Mouse (Mus musculus) kidney, adult 8-10 months (tissue): Measurements from ENCODE around the gene Sptssa.

Experiments used
- DNase-seq, 2 experiments: peaks; one replicate each; pipeline ENCODE4 v3.0.0; 2022

The Sptssa gene

GRCm38 (mm10) chr12:54654741-54655140 lies 1.6 kb downstream of the Sptssa start:
- DNase-seq = no peak

- peak in 1 of 2 experiments; percentile 27 for DNase-seq
Measured at GRCm38 (mm10) chr12:54654141-54654540, 2.2 kb downstream of the Sptssa start.

- DNase-seq = peak; percentile 34 to 47
Measured at GRCm38 (mm10) chr12:54652346-54652745, 4.0 kb downstream of the Sptssa start.

GRCm38 (mm10) chr12:54651820-54652219 lies 4.6 kb downstream of the Sptssa start:
- DNase-seq = peak; percentile 15 to 49

GRCm38 (mm10) chr12:54651158-54651557 lies 5.2 kb downstream of the Sptssa start:
- DNase-seq = no peak

- DNase-seq = no peak
Measured at GRCm38 (mm10) chr12:54644947-54645346, 11.4 kb downstream of the Sptssa start.

- DNase-seq = no peak
Measured at GRCm38 (mm10) chr12:54643320-54643892, 13.0 kb downstream of the Sptssa start.

GRCm38 (mm10) chr12:54641374-54641773 lies 15.0 kb downstream of the Sptssa start:
- DNase-seq = no peak

- no peak for DNase-seq
Measured at GRCm38 (mm10) chr12:54640259-54640658, 16.1 kb downstream of the Sptssa start.

- no peak for DNase-seq
Measured at GRCm38 (mm10) chr12:54637033-54637432, 19.3 kb downstream of the Sptssa start.

GRCm38 (mm10) chr12:54632141-54632540 lies 24.2 kb downstream of the Sptssa start:
- DNase-seq = no peak

- no peak for DNase-seq
Measured at GRCm38 (mm10) chr12:54621942-54622341, 34.4 kb downstream of the Sptssa start.

GRCm38 (mm10) chr12:54620042-54620705 lies 36.2 kb downstream of the Sptssa start:
- DNase-seq = no peak

GRCm38 (mm10) chr12:54608988-54609387 lies 47.4 kb downstream of the Sptssa start:
- DNase-seq = no peak

- no peak for DNase-seq
Measured at GRCm38 (mm10) chr12:54605203-54605602, 51.2 kb downstream of the Sptssa start.

- no peak for DNase-seq
Measured at GRCm38 (mm10) chr12:54603542-54604167, 52.7 kb downstream of the Sptssa start.

- no peak for DNase-seq
Measured at GRCm38 (mm10) chr12:54600482-54600881, 55.9 kb downstream of the Sptssa start.

- DNase-seq = no peak
Measured at GRCm38 (mm10) chr12:54598358-54598757, 58.0 kb downstream of the Sptssa start.

GRCm38 (mm10) chr12:54596715-54597114 lies 59.7 kb downstream of the Sptssa start:
- DNase-seq = no peak
